Mouse (Mus musculus) embryonic facial prominence, embryonic 11.5 days (tissue): ENCODE data around the gene Cdca3. TPM values are rescaled to one million over a fixed set of nuclear protein-coding genes. Genes with fewer than 3 reads are reported as not detected.

ENCODE experiments used
- ATAC-seq: fragments of 200-750 bp; cut with Nextera tagmentation; replicated peaks from 2 replicates; pipeline ENCODE4 v1.8.0; 2017; ENCODE audit warnings: low read depth; ENCODE audit not compliant: insufficient number of reproducible peaks, low FRiP score, low TSS enrichment
- DNase-seq: peaks from one replicate; pipeline ENCODE4 v3.0.0-alpha.2; 2015; ENCODE audit warnings: low spot score
- H3K27ac ChIP-seq: fragments of 300-500 bp; sonication (generic); replicated peaks from 2 replicates; pipeline ENCODE4 v1.5.1; 2014; ENCODE audit warnings: mild to moderate bottlenecking, low read depth, low read length, control low read depth
- H3K27me3 ChIP-seq: fragments of 300-500 bp; sonication (generic); 2 replicates; pipeline ENCODE4 v1.6.1; 2014; ENCODE audit warnings: mild to moderate bottlenecking, low read length, moderate library complexity, mixed read lengths; ENCODE audit not compliant: control insufficient read depth, insufficient read depth
- H3K36me3 ChIP-seq: fragments of 300-500 bp; sonication (generic); replicated peaks from 2 replicates; pipeline ENCODE4 v1.6.1; 2014; ENCODE audit warnings: low read depth, mild to moderate bottlenecking, low read length, moderate library complexity, mixed read lengths; ENCODE audit not compliant: control insufficient read depth, insufficient read depth
- H3K4me1 ChIP-seq: fragments of 300-500 bp; sonication (generic); 2 replicates; pipeline ENCODE4 v1.6.1; 2014; ENCODE audit warnings: low read length, mixed read lengths; ENCODE audit not compliant: control insufficient read depth, insufficient read depth
- H3K4me2 ChIP-seq: fragments of 300-500 bp; sonication (generic); 2 replicates; pipeline ENCODE4 v1.6.1; 2014; ENCODE audit warnings: low read depth, mild to moderate bottlenecking, control low read depth, low read length, moderate library complexity
- H3K4me3 ChIP-seq: fragments of 300-500 bp; sonication (generic); 2 replicates; pipeline ENCODE4 v1.5.1; 2014; ENCODE audit warnings: low read depth, low read length, control low read depth
- H3K9ac ChIP-seq: fragments of 300-500 bp; sonication (generic); replicated peaks from 2 replicates; pipeline ENCODE4 v1.6.1; 2014; ENCODE audit warnings: mild to moderate bottlenecking, control low read depth, low read length
- H3K9me3 ChIP-seq: fragments of 300-500 bp; sonication (generic); replicated peaks from 2 replicates; pipeline ENCODE4 v1.6.1; 2016; ENCODE audit warnings: mild to moderate bottlenecking, low read length, inconsistent platforms, mixed read lengths; ENCODE audit not compliant: control insufficient read depth
- WGBS: fragments of 180-500 bp; shearing (Covaris S2); extraction: QIAGEN DNeasy Blood & Tissue Kit; methylation state at CpG from one replicate; pipeline ENCODE4 v1.1.7; 2014; 5-methylcytosine and 5-hydroxymethylcytosine counted together
- polyA plus RNA-seq: library from polyadenylated mRNA; unstranded; fragments of >200 nt; fragmentation: Nextera tagmentation; extraction: Ambion mirVana; gene quantifications from 2 replicates; pipeline ENCODE4 v1.2.1, GENCODE M21; 2014

Cdca3 gene
- 210 and 212 TPM in 2 replicates for polyA plus RNA-seq

GRCm38 (mm10) chr6:124828868-124829798 is at the start of gene Cdca3, which contains the start of gene Usp5:
Gene Cdca3 (plus strand): TSS chr6:124829547.
Gene Usp5 (minus strand): TSS chr6:124829484.
- Histone ChIP-seq H3K4me2 (peak within 1 kb of the TSS; percentile 87), H3K27ac (peak within 1 kb of the TSS; percentile 72), H3K9ac (peak within 1 kb of the TSS; percentile 73), H3K36me3 (peaks cover 5% of the 10 kb centered on the region), H3K27me3 (no peaks in the 10 kb centered on the region), H3K4me1 (no peaks in the 10 kb centered on the region), H3K9me3 (no peaks in the 10 kb centered on the region), H3K4me3 (peak within 1 kb of the TSS; percentile 65)
- DNase-seq (peak; percentile 100), ATAC-seq (peak; percentile 95)
- under 1% methylated on average over 55 of the region's 55 CpGs for WGBS

GRCm38 (mm10) chr6:124779984-124780416 is 49.3 kb upstream of the Cdca3 start:
- Histone ChIP-seq H3K36me3 (no peaks in the 10 kb centered on the region), H3K4me1 (peaks cover 4% of the 10 kb centered on the region; the same call in 1 of the 2 replicates), H3K27ac (no peak overlapping the region), H3K4me2 (peak overlapping the region; percentile 47), H3K9ac (peak overlapping the region; percentile 29; the same call in 1 of the 2 replicates), H3K9me3 (no peaks in the 10 kb centered on the region), H3K4me3 (peak overlapping the region; percentile 22), H3K27me3 (peaks cover 2% of the 10 kb centered on the region)
- no peak for DNase-seq
- no peak for ATAC-seq
- 6% methylated on average over 10 of the region's 10 CpGs for WGBS

GRCm38 (mm10) chr6:124780917-124781316 is 48.4 kb upstream of the Cdca3 start:
- ATAC-seq (no peak), DNase-seq (no peak)
- H3K27ac ChIP-seq: no peak overlapping the region
- H3K4me2 ChIP-seq: no peak overlapping the region
- peaks cover 2% of the 10 kb centered on the region for H3K27me3 ChIP-seq
- no peaks in the 10 kb centered on the region for H3K36me3 ChIP-seq
- 90% methylated on average over 7 of the region's 7 CpGs for WGBS
- no peak overlapping the region for H3K4me3 ChIP-seq
- no peaks in the 10 kb centered on the region for H3K9me3 ChIP-seq
- no peak overlapping the region for H3K9ac ChIP-seq
- H3K4me1 ChIP-seq: peaks cover 4% of the 10 kb centered on the region; the same call in 1 of the 2 replicates

GRCm38 (mm10) chr6:124782436-124782835 is 46.9 kb upstream of the Cdca3 start:
- Histone ChIP-seq H3K9ac (no peak overlapping the region; the same call in 1 of the 2 replicates), H3K4me1 (peaks cover 4% of the 10 kb centered on the region; the same call in 1 of the 2 replicates), H3K4me3 (no peak overlapping the region), H3K27me3 (peaks cover 2% of the 10 kb centered on the region), H3K4me2 (peak overlapping the region; percentile 13; the same call in 1 of the 2 replicates), H3K9me3 (no peaks in the 10 kb centered on the region), H3K27ac (no peak overlapping the region; the same call in 1 of the 2 replicates), H3K36me3 (no peaks in the 10 kb centered on the region)
- WGBS: 12% methylated on average over 6 of the region's 6 CpGs
- ATAC-seq: 0 out of 2 replicates have a peak, but pooled peaks have one; percentile 15
- DNase-seq: peak; percentile 85

GRCm38 (mm10) chr6:124786756-124787420 is 42.5 kb upstream of the Cdca3 start:
- 65% methylated on average over 8 of the region's 8 CpGs for WGBS
- no peak overlapping the region for H3K9ac ChIP-seq
- 0 out of 2 replicates have a peak, but pooled peaks cover 4% of the 10 kb centered on the region for H3K4me1 ChIP-seq

GRCm38 (mm10) chr6:124787722-124788121 is 41.6 kb upstream of the Cdca3 start:
- ATAC-seq (no peak), DNase-seq (no peak)
- Histone ChIP-seq H3K27me3 (no peaks in the 10 kb centered on the region), H3K9ac (no peak overlapping the region), H3K4me2 (no peak overlapping the region), H3K36me3 (no peaks in the 10 kb centered on the region), H3K9me3 (no peaks in the 10 kb centered on the region), H3K4me3 (no peak overlapping the region), H3K27ac (no peak overlapping the region), H3K4me1 (no peaks in the 10 kb centered on the region)
- WGBS: 77% methylated on average over 10 of the region's 10 CpGs

More at GRCm38 (mm10) chr6:124786756-124787420, 42.5 kb upstream of the Cdca3 start:
- no peak overlapping the region for H3K4me2 ChIP-seq
- H3K9me3 ChIP-seq: no peaks in the 10 kb centered on the region
- H3K27ac ChIP-seq: no peak overlapping the region
- H3K27me3 ChIP-seq: no peaks in the 10 kb centered on the region
- no peak overlapping the region for H3K4me3 ChIP-seq
- H3K36me3 ChIP-seq: no peaks in the 10 kb centered on the region
- no peak for DNase-seq
- no peak for ATAC-seq

- no peak overlapping the region for H3K4me3 ChIP-seq
- no peaks in the 10 kb centered on the region for H3K9me3 ChIP-seq
- no peak for DNase-seq
- H3K36me3 ChIP-seq: no peaks in the 10 kb centered on the region
- 84% methylated on average over 4 of the region's 4 CpGs for WGBS
- no peak overlapping the region for H3K9ac ChIP-seq
- no peak overlapping the region for H3K27ac ChIP-seq
- H3K4me1 ChIP-seq: no peaks in the 10 kb centered on the region
- ATAC-seq: no peak
- no peak overlapping the region for H3K4me2 ChIP-seq
- H3K27me3 ChIP-seq: no peaks in the 10 kb centered on the region
These were observed 39.8 kb upstream of the Cdca3 start for GRCm38 (mm10) chr6:124789519-124789918.
